Comparison of ENCODE assay signal across 8 mouse cellular contexts in genomic region chr12:80197343-80197742, GRCm38 (mm10).
DNase-seq lines count a peak whose midpoint lies in the region; ATAC-seq and TF ChIP-seq lines count a peak whose summit lies in the region.

No protein-coding gene starts in this region.

- no peaks in the 10 kb centered on the region for H3K79me2 ChIP-seq in heart, adult 2 months (replicated peaks; ENCODE audit: control insufficient read depth, insufficient read depth, low read length)

- WGBS in heart, adult 2 months, result 73% methylated on average over 10 of the region's 10 CpGs
- 77% methylated on average over 10 of the region's 10 CpGs for WGBS in heart, embryonic 11.5 days (ENCODE audit: insufficient replicate concordance)

- no peak overlapping the region for H3K9ac ChIP-seq in heart, adult 2 months (ENCODE audit: low read depth, low read length)
- no peak overlapping the region for H3K9ac ChIP-seq in heart, embryonic 11.5 days (ENCODE audit: low read depth, low read length)

- no peaks in the 10 kb centered on the region for H3K27me3 ChIP-seq in heart, adult 2 months (ENCODE audit: control insufficient read depth, insufficient read depth, low read length)
- no peaks in the 10 kb centered on the region for H3K27me3 ChIP-seq in heart, embryonic 11.5 days (ENCODE audit: control insufficient read depth, insufficient read depth, low read length)

- TF ChIP-seq CTCF in heart, adult 2 months (IDR thresholded peaks at IDR 0.05), result peak; percentile 80

- H3K4me2 ChIP-seq in heart, embryonic 11.5 days, result no peak overlapping the region

- H3K4me1 ChIP-seq in heart, adult 2 months (ENCODE audit: control insufficient read depth, insufficient read depth, low read length), result no peaks in the 10 kb centered on the region; the same call in 1 of the 2 replicates
- H3K4me1 ChIP-seq in heart, embryonic 11.5 days (ENCODE audit: control insufficient read depth, insufficient read depth, low read length), result peaks cover 8% of the 10 kb centered on the region; the same call in 1 of the 2 replicates

- peak; percentile 25 to 59 for DNase-seq in heart, adult 2 months
- DNase-seq in 3T3-L1 (ENCODE audit: low read depth, low spot score), result peak; percentile 80
- DNase-seq in Muller cell, postnatal 12 days (ENCODE audit: inconsistent ontology term), result peak; percentile 48
- peak; percentile 76 to 86 for DNase-seq in cerebellum, postnatal 14 days
- peak; percentile 70 for DNase-seq in kidney, postnatal 10 days
- DNase-seq in lung, postnatal 4 days, result peak; percentile 47 to 68
- peak; percentile 55 for DNase-seq in thymus, postnatal 25 days

- H3K27ac ChIP-seq in heart, adult 2 months, result no peak overlapping the region
- no peak overlapping the region for H3K27ac ChIP-seq in heart, embryonic 11.5 days (ENCODE audit: low read depth, low read length)

- no peak for ATAC-seq in heart, embryonic 11.5 days (replicated peaks; ENCODE audit: insufficient number of reproducible peaks, low FRiP score, low TSS enrichment)

- no peak overlapping the region for H3K4me3 ChIP-seq in heart, adult 2 months
- H3K4me3 ChIP-seq in heart, embryonic 11.5 days (ENCODE audit: low read depth, low read length), result no peak overlapping the region

- 0 out of 2 replicates have a peak, but pooled peaks cover 4% of the 10 kb centered on the region for H3K9me3 ChIP-seq in heart, embryonic 11.5 days (replicated peaks; ENCODE audit: control insufficient read depth, low read length)

- no peak for TF ChIP-seq EP300 in heart, adult 2 months (IDR thresholded peaks at IDR 0.05; ENCODE audit: insufficient read depth, low read depth, low read length)

- no peak for TF ChIP-seq POLR2A in heart, adult 2 months (IDR thresholded peaks at IDR 0.05; ENCODE audit: insufficient read depth, low read depth, low read length)

- intact Hi-C loops in heart, adult 2 months (cut with DNase I), result no loop called here

- H3K36me3 ChIP-seq in heart, adult 2 months (ENCODE audit: control insufficient read depth, insufficient read depth, low read length), result no peaks in the 10 kb centered on the region
- H3K36me3 ChIP-seq in heart, embryonic 11.5 days (ENCODE audit: control insufficient read depth, insufficient read depth, low read length), result peaks cover 26% of the 10 kb centered on the region
